Mouse (Mus musculus) midbrain, embryonic 16.5 days (tissue): ENCODE data around the gene Gpam. TPM values are rescaled to one million over a fixed set of nuclear protein-coding genes. Genes with fewer than 3 reads are reported as not detected.
"Not testable (repeated sequence)": the region's sequence is repeated elsewhere in the genome, so short reads cannot be mapped to it uniquely, and the experiment has no call there.

Experiments used
- ATAC-seq: fragments of 200-750 bp; cut with Nextera tagmentation; 2 replicates; pipeline ENCODE4 v1.8.0; 2017; ENCODE audit warnings: moderate TSS enrichment
- H3K27ac ChIP-seq: fragments of 300-500 bp; sonication (generic); 2 replicates; pipeline ENCODE4 v1.5.1; 2014; ENCODE audit warnings: mild to moderate bottlenecking, low read length, mixed read lengths
- H3K27me3 ChIP-seq: fragments of 300-500 bp; sonication (generic); 2 replicates; pipeline ENCODE4 v1.6.1; 2014; ENCODE audit warnings: low read depth, low read length, mixed read lengths; ENCODE audit not compliant: control insufficient read depth, insufficient read depth
- H3K36me3 ChIP-seq: fragments of 300-500 bp; sonication (generic); 2 replicates; pipeline ENCODE4 v1.6.1; 2014; ENCODE audit warnings: mild to moderate bottlenecking, low read length, moderate library complexity, mixed read lengths; ENCODE audit not compliant: control insufficient read depth, insufficient read depth
- H3K4me1 ChIP-seq: fragments of 300-500 bp; sonication (generic); 2 replicates; pipeline ENCODE4 v1.6.1; 2014; ENCODE audit warnings: mild to moderate bottlenecking, low read length, mixed read lengths; ENCODE audit not compliant: control insufficient read depth, insufficient read depth
- H3K4me2 ChIP-seq: fragments of 300-500 bp; sonication (generic); 2 replicates; pipeline ENCODE4 v1.6.1; 2014; ENCODE audit warnings: mild to moderate bottlenecking, low read length, mixed read lengths
- H3K4me3 ChIP-seq: fragments of 300-500 bp; sonication (generic); 2 replicates; pipeline ENCODE4 v1.5.1; 2014; ENCODE audit warnings: low read depth, mild to moderate bottlenecking, low read length, moderate library complexity, mixed read lengths
- H3K9ac ChIP-seq: fragments of 300-500 bp; sonication (generic); 2 replicates; pipeline ENCODE4 v1.6.1; 2014; ENCODE audit warnings: low read depth, low read length, mixed read lengths
- H3K9me3 ChIP-seq: fragments of 300-500 bp; sonication (generic); replicated peaks from 2 replicates; pipeline ENCODE4 v1.6.1; 2014; ENCODE audit warnings: mild to moderate bottlenecking, low read length, mixed read lengths; ENCODE audit not compliant: control insufficient read depth, poor library complexity, severe bottlenecking
- WGBS: fragments of 180-500 bp; shearing (Covaris S2); extraction: QIAGEN DNeasy Blood & Tissue Kit; methylation state at CpG from one replicate; pipeline ENCODE4 v1.1.7; 2014; 5-methylcytosine and 5-hydroxymethylcytosine counted together
- polyA plus RNA-seq: library from polyadenylated mRNA; unstranded; fragments of >200 nt; fragmentation: Nextera tagmentation; extraction: Ambion mirVana; gene quantifications from 2 replicates; pipeline ENCODE4 v1.2.1, GENCODE M21; 2015

Gpam gene
- polyA plus RNA-seq, 1 experiment from 2014 or later: 28.3 TPM

- no peak for ATAC-seq
- no peaks in the 10 kb centered on the region for H3K27me3 ChIP-seq
- no peak overlapping the region for H3K9ac ChIP-seq
- no peaks in the 10 kb centered on the region for H3K36me3 ChIP-seq
- no peaks in the 10 kb centered on the region for H3K9me3 ChIP-seq
- H3K4me2 ChIP-seq: no peak overlapping the region
- 88% methylated on average over 1 of the region's 1 CpGs for WGBS
- no peak overlapping the region for H3K27ac ChIP-seq
- no peak overlapping the region for H3K4me3 ChIP-seq
- no peaks in the 10 kb centered on the region for H3K4me1 ChIP-seq
These were observed 37.1 kb upstream of the Gpam start for GRCm38 (mm10) chr19:55164162-55164561.

- no peak for ATAC-seq
- 72% methylated on average over 4 of the region's 4 CpGs for WGBS
These were observed 35.2 kb upstream of the Gpam start for GRCm38 (mm10) chr19:55162271-55162670.

GRCm38 (mm10) chr19:55159826-55160225 lies 32.8 kb upstream of the Gpam start:
- H3K4me2 ChIP-seq: no peak overlapping the region
- ATAC-seq: no peak
- 90% methylated on average over 6 of the region's 6 CpGs for WGBS
- no peaks in the 10 kb centered on the region for H3K36me3 ChIP-seq
- no peak overlapping the region for H3K4me3 ChIP-seq
- H3K9me3 ChIP-seq: no peaks in the 10 kb centered on the region
- no peaks in the 10 kb centered on the region for H3K4me1 ChIP-seq
- no peak overlapping the region for H3K9ac ChIP-seq
- no peaks in the 10 kb centered on the region for H3K27me3 ChIP-seq
- H3K27ac ChIP-seq: no peak overlapping the region

More at GRCm38 (mm10) chr19:55162271-55162670, 35.2 kb upstream of the Gpam start:
- Histone ChIP-seq H3K9ac (no peak overlapping the region), H3K4me2 (no peak overlapping the region), H3K4me1 (no peaks in the 10 kb centered on the region), H3K9me3 (no peaks in the 10 kb centered on the region), H3K36me3 (no peaks in the 10 kb centered on the region), H3K4me3 (no peak overlapping the region), H3K27me3 (no peaks in the 10 kb centered on the region), H3K27ac (no peak overlapping the region)

DNA sequence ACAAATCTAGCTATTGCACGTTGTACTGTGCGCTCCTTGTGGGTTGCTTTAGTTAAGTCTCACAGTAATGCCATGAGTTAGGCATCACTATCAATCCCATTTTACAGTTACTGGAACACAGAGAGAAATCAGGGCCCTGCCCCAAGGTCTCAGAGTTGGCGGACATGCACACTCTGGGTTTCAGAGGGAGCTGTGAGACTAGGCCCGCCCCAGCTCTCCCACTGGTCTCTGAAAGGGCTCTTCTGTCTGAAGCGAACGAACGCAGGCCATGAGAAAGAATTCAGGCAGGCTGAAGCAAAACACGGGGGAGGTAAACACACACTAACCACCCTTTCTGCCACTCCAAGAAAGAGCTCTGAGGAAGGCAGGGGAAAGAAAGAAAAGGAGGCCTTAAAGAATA lies 31.6 kb upstream of the Gpam start:
- no peak overlapping the region for H3K27ac ChIP-seq

DNA sequence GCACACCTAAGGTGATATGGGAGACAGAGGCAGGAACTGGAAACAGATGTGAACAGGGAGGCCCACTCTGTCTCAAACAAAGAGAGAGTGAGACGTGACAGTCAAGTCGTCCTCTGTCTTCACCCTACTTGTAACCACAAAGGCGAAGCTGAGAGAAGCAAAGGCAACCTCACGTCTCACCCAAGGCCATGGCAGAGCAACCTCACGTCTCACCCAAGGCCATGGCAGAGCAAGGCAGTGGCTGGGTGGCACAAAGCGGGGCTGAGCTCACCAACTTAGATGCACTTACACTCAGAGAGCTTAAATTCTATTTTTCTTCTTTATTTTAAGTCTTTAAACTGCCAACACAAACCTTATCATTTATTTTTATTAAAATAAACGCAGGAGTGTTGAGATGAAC lies 30.0 kb upstream of the Gpam start:
- H3K4me2 ChIP-seq: no peak overlapping the region
- no peaks in the 10 kb centered on the region for H3K4me1 ChIP-seq
- H3K36me3 ChIP-seq: no peaks in the 10 kb centered on the region
- no peak overlapping the region for H3K27ac ChIP-seq
- 88% methylated on average over 7 of the region's 7 CpGs for WGBS
- H3K4me3 ChIP-seq: no peak overlapping the region
- no peak overlapping the region for H3K9ac ChIP-seq
- no peaks in the 10 kb centered on the region for H3K9me3 ChIP-seq
- ATAC-seq: no peak
- no peaks in the 10 kb centered on the region for H3K27me3 ChIP-seq

More for the DNA sequence above, 31.6 kb upstream of the Gpam start:
- no peaks in the 10 kb centered on the region for H3K36me3 ChIP-seq
- H3K4me3 ChIP-seq: no peak overlapping the region
- no peak overlapping the region for H3K9ac ChIP-seq
- no peaks in the 10 kb centered on the region for H3K4me1 ChIP-seq
- no peak overlapping the region for H3K4me2 ChIP-seq
- no peaks in the 10 kb centered on the region for H3K9me3 ChIP-seq
- 64% methylated on average over 8 of the region's 8 CpGs for WGBS
- ATAC-seq: no peak
- H3K27me3 ChIP-seq: no peaks in the 10 kb centered on the region

DNA sequence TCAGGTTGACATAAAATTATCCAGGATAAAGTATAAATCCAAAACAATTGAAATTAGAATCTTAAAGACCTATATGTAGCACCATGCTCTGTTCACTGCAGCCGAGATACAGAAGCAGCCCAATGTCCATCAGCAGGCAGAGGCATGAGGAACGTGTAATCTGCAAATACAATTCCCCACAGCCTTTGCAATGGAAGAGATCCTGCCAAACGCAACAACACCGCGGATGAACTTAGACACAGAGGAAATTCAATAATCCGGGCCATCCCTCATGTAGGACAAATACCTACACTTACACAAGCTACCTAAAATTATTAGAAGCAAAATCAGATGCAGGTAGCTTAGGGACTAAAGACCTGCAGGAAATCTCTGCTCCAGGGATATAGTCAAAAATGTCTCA lies 25.9 kb upstream of the Gpam start:
- Histone ChIP-seq H3K9ac (no peak overlapping the region), H3K27me3 (no peaks in the 10 kb centered on the region), H3K4me3 (no peak overlapping the region), H3K9me3 (no peaks in the 10 kb centered on the region), H3K27ac (no peak overlapping the region), H3K4me2 (no peak overlapping the region), H3K36me3 (no peaks in the 10 kb centered on the region), H3K4me1 (no peaks in the 10 kb centered on the region)
- ATAC-seq: no peak
- 91% methylated on average over 6 of the region's 6 CpGs for WGBS

- not testable (repeated sequence) for H3K27me3 ChIP-seq, H3K36me3 ChIP-seq, H3K9ac ChIP-seq, H3K4me1 ChIP-seq, H3K27ac ChIP-seq, H3K4me2 ChIP-seq, ATAC-seq, H3K9me3 ChIP-seq, H3K4me3 ChIP-seq
- whole genome bisulfite sequencing: 82% methylated on average over 5 of the region's 6 CpGs
These were observed 25.2 kb upstream of the Gpam start for GRCm38 (mm10) chr19:55152274-55152673.

GRCm38 (mm10) chr19:55149646-55150045 lies 22.6 kb upstream of the Gpam start:
- WGBS: 88% methylated on average over 6 of the region's 6 CpGs
- Histone ChIP-seq H3K4me1 (no peaks in the 10 kb centered on the region), H3K27me3 (no peaks in the 10 kb centered on the region), H3K9ac (no peak overlapping the region), H3K4me3 (no peak overlapping the region), H3K9me3 (no peaks in the 10 kb centered on the region), H3K27ac (no peak overlapping the region), H3K36me3 (no peaks in the 10 kb centered on the region), H3K4me2 (no peak overlapping the region)
- no peak for ATAC-seq

- no peak overlapping the region for H3K27ac ChIP-seq
- WGBS: 92% methylated on average over 6 of the region's 6 CpGs
- no peak overlapping the region for H3K4me2 ChIP-seq
- no peaks in the 10 kb centered on the region for H3K36me3 ChIP-seq
- H3K27me3 ChIP-seq: no peaks in the 10 kb centered on the region
- H3K9ac ChIP-seq: no peak overlapping the region
- H3K9me3 ChIP-seq: no peaks in the 10 kb centered on the region
- no peak overlapping the region for H3K4me3 ChIP-seq
- H3K4me1 ChIP-seq: peaks cover 9% of the 10 kb centered on the region; the same call in 1 of the 2 replicates
- no peak for ATAC-seq
These were observed 21.1 kb upstream of the Gpam start for GRCm38 (mm10) chr19:55148109-55148508.

DNA sequence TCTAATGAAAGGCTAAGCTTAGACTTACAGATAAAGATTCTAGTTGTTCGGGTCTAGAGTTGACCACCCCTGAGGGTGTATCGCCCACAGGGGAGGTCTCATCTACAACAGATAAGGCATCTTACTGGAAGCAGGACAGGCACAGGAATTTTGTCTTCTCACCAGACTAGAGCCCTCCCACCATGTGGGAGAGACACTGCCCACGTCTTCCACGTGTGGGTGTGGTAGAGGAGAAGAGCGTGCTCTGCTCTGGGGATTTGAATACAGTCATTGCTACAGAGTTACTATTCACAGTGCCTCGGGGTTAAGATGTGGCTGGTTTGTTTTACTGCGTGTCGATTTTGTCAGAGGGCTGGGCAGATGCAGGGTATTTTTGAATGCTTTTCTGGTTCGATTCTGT lies 20.5 kb upstream of the Gpam start:
- ATAC-seq: no peak
- WGBS: 82% methylated on average over 9 of the region's 9 CpGs
- no peak overlapping the region for H3K9ac ChIP-seq
- no peaks in the 10 kb centered on the region for H3K9me3 ChIP-seq
- no peaks in the 10 kb centered on the region for H3K27me3 ChIP-seq
- H3K4me1 ChIP-seq: peaks cover 9% of the 10 kb centered on the region; the same call in 1 of the 2 replicates
- H3K27ac ChIP-seq: no peak overlapping the region
- no peak overlapping the region for H3K4me2 ChIP-seq
- H3K36me3 ChIP-seq: no peaks in the 10 kb centered on the region
- H3K4me3 ChIP-seq: no peak overlapping the region
